Mouse (Mus musculus): ENCODE measurements around the gene Prkcz. TPM values are rescaled to one million over a fixed set of nuclear protein-coding genes. Genes with fewer than 3 reads are reported as not detected.

The Prkcz gene
- polyA plus RNA-seq, 1 experiment from 2014 or later: 9.2 TPM

Other genes with a start within 250 kb of the Prkcz start
- 24.4 and 24.8 TPM in 2 replicates for gene Ski, start 138.8 kb downstream of the Prkcz start, polyA plus RNA-seq (2015; fragmentation: Nextera tagmentation; extraction: Ambion mirVana)
- 92.1 and 97.8 TPM in 2 replicates for gene Faap20, start 111.6 kb downstream of the Prkcz start, polyA plus RNA-seq (2015; fragmentation: Nextera tagmentation; extraction: Ambion mirVana)
- gene Gabrd, start 36.8 kb upstream of the Prkcz start, polyA plus RNA-seq (2015; fragmentation: Nextera tagmentation; extraction: Ambion mirVana): 0.15 and 0.29 TPM in 2 replicates
- 5.6 and 6.1 TPM in 2 replicates for gene Cfap74, start 47.8 kb upstream of the Prkcz start, polyA plus RNA-seq (2015; fragmentation: Nextera tagmentation; extraction: Ambion mirVana)
- gene Tmem52, start 107.8 kb upstream of the Prkcz start, polyA plus RNA-seq (2015; fragmentation: Nextera tagmentation; extraction: Ambion mirVana): not detected in 2 replicates
- gene Gnb1, start 130.0 kb upstream of the Prkcz start, polyA plus RNA-seq (2015; fragmentation: Nextera tagmentation; extraction: Ambion mirVana): 506 and 533 TPM in 2 replicates
- gene Nadk, start 201.0 kb upstream of the Prkcz start, polyA plus RNA-seq (2015; fragmentation: Nextera tagmentation; extraction: Ambion mirVana): 88.4 and 96.1 TPM in 2 replicates
- gene Slc35e2, start 240.1 kb upstream of the Prkcz start, polyA plus RNA-seq (2015; fragmentation: Nextera tagmentation; extraction: Ambion mirVana): 8.5 and 10.1 TPM in 2 replicates